Mouse (Mus musculus) stomach, postnatal 0 days (tissue): ENCODE measurements around the gene Osbpl8.

Experiments
- CTCF ChIP-seq: IDR thresholded peaks from 2 replicates; pipeline ENCODE4 v1.5.1; 2016; ENCODE audit warnings: antibody characterized with exemption, low read depth, mild to moderate bottlenecking, moderate library complexity
- EP300 ChIP-seq: optimal IDR thresholded peaks from 2 replicates; pipeline ENCODE3; 2016; ENCODE audit warnings: antibody characterized with exemption

DNA sequence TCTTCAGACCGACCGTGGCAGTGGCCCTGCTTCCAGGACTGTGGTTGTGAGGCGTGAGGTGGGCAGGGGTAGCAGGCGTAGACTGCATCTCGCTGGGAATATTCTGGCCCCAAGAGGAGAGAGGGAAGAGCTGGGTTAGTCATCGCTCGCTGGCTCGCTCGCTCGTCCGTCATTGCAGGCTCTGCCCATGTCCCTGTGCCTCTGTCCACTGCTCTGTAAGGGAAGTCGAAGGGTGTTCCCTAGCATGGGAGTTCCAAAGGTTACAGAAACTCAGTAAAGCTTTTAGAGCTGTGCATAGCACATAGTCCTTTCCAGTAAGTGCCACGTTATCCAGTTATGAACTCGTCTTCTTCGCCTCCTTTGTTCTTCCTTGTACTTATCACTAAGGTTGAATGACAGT lies 107.1 kb downstream of the Osbpl8 start:
- TF ChIP-seq CTCF (no peak), EP300 (no peak)
